Mouse (Mus musculus): ENCODE measurements at regions not wholly inside any gene's neighbourhood (a gene's known extent, or its start where the extent isn't known, plus 50 kb on each side); places are given as distances from the start of the nearest gene placed in this dataset.

- TF ChIP-seq E2F4 (IDR thresholded peaks at IDR 0.05; ENCODE audit: insufficient replicate concordance, low read depth, low read length) (no peak), POLR2A (IDR thresholded peaks at IDR 0.05; ENCODE audit: low read depth, low read length) (no peak), CTCF (conservative IDR thresholded peaks at IDR 0.05 in 1 of 2, IDR thresholded peaks at IDR 0.05 in 1 of 2; ENCODE audit: low read depth in 2 of 2, low read length in 2 of 2) (no peak), NELFE (IDR thresholded peaks at IDR 0.05; ENCODE audit: low read depth, low read length) (no peak), MAX (IDR thresholded peaks at IDR 0.05; ENCODE audit: low read length) (no peak), ZNF384 (IDR thresholded peaks at IDR 0.05; ENCODE audit: low read depth, low read length) (no peak), NRF1 (IDR thresholded peaks at IDR 0.05; ENCODE audit: low read depth, low read length) (no peak), MAFK (IDR thresholded peaks at IDR 0.05; ENCODE audit: insufficient replicate concordance, low read length) (peak; percentile 93), USF1 (IDR thresholded peaks at IDR 0.05; ENCODE audit: low read depth, low read length) (no peak)
Observed at GRCm38 (mm10) chr15:61538930-61539329, 616.1 kb upstream of the A1bg start.

Data from CH12.LX (cell line).